Mouse (Mus musculus) spleen, adult 2 months (tissue): ENCODE data around the gene Chchd10.

Experiments
- CTCF ChIP-seq: fragments of 200-500 bp; IDR thresholded peaks from 2 replicates; pipeline ENCODE4 v1.5.1; 2011; ENCODE audit warnings: mild to moderate bottlenecking, inconsistent platforms; ENCODE audit not compliant: insufficient read depth, insufficient read length, insufficient replicate concordance; ENCODE audit errors: extremely low read depth
- POLR2A ChIP-seq: fragments of 200-500 bp; IDR thresholded peaks from 2 replicates; pipeline ENCODE4 v1.6.1; 2011; ENCODE audit warnings: low read depth, low read length, inconsistent platforms

GRCm38 (mm10) chr10:75884742-75885141 is 48.2 kb upstream of the Chchd10 start:
- TF ChIP-seq CTCF (no peak), POLR2A (no peak)
